ENCODE assay signal across 8 mouse cellular contexts in genomic region chr8:45885202-45885685, GRCm38 (mm10). TPM values are rescaled to one million over a fixed set of nuclear protein-coding genes. Genes with fewer than 3 reads are reported as not detected.
DNase-seq lines count a peak whose midpoint lies in the region; ATAC-seq lines count a peak whose summit lies in the region.

Gene Pdlim3 (plus strand): TSS chr8:45885461.

- peaks cover 14% of the 10 kb centered on the region for H3K4me1 ChIP-seq in embryonic facial prominence, embryonic 13.5 days
- peaks cover 35% of the 10 kb centered on the region for H3K4me1 ChIP-seq in heart, embryonic 13.5 days
- H3K4me1 ChIP-seq in midbrain, embryonic 10.5 days: peaks cover 20% of the 10 kb centered on the region

- WGBS in embryonic facial prominence, embryonic 13.5 days: under 1% methylated on average over 22 of the region's 22 CpGs
- under 1% methylated on average over 22 of the region's 22 CpGs for WGBS in heart, embryonic 13.5 days
- 2% methylated on average over 22 of the region's 22 CpGs for WGBS in midbrain, embryonic 10.5 days

- peak; percentile 32 for DNase-seq in adrenal gland, adult 2 months
- no peak for DNase-seq in adrenal gland, adult 8-10 months
- DNase-seq in kidney, postnatal 36 days: peak; percentile 29 to 50
- DNase-seq in midbrain, embryonic 10.5 days (ENCODE audit: low spot score): peak; percentile 61
- DNase-seq in urinary bladder, postnatal 10 days (ENCODE audit: low spot score): peak; percentile 46
- no peak for DNase-seq in layer of hippocampus, adult 9-11 months

- no peaks in the 10 kb centered on the region for H3K9me3 ChIP-seq in embryonic facial prominence, embryonic 13.5 days
- H3K9me3 ChIP-seq in heart, embryonic 13.5 days: no peaks in the 10 kb centered on the region
- no peaks in the 10 kb centered on the region; the same call in 1 of the 2 replicates for H3K9me3 ChIP-seq in midbrain, embryonic 10.5 days (replicated peaks)

- H3K4me2 ChIP-seq in embryonic facial prominence, embryonic 13.5 days: peak within 1 kb of the TSS; percentile 81
- peak within 1 kb of the TSS; percentile 79 for H3K4me2 ChIP-seq in heart, embryonic 13.5 days

- no peaks in the 10 kb centered on the region for H3K36me3 ChIP-seq in embryonic facial prominence, embryonic 13.5 days
- H3K36me3 ChIP-seq in heart, embryonic 13.5 days: no peaks in the 10 kb centered on the region
- H3K36me3 ChIP-seq in midbrain, embryonic 10.5 days: no peaks in the 10 kb centered on the region

- ATAC-seq in embryonic facial prominence, embryonic 13.5 days (ENCODE audit: insufficient number of reproducible peaks, insufficient read depth, low FRiP score, low TSS enrichment, low read depth): peak; percentile 67
- peak; percentile 75 for ATAC-seq in heart, embryonic 13.5 days (ENCODE audit: extremely low read depth, insufficient number of reproducible peaks, low FRiP score, low TSS enrichment)

- peaks cover 28% of the 10 kb centered on the region for H3K27me3 ChIP-seq in embryonic facial prominence, embryonic 13.5 days
- no peaks in the 10 kb centered on the region for H3K27me3 ChIP-seq in heart, embryonic 13.5 days (replicated peaks)
- peaks cover 35% of the 10 kb centered on the region for H3K27me3 ChIP-seq in midbrain, embryonic 10.5 days (ENCODE audit: low read depth, poor library complexity, severe bottlenecking)

- no peak within 1 kb of the TSS for H3K27ac ChIP-seq in embryonic facial prominence, embryonic 13.5 days
- H3K27ac ChIP-seq in heart, embryonic 13.5 days (replicated peaks): peak within 1 kb of the TSS; percentile 96
- peak within 1 kb of the TSS; percentile 61 for H3K27ac ChIP-seq in midbrain, embryonic 10.5 days (replicated peaks)

- peak within 1 kb of the TSS; percentile 42 for H3K4me3 ChIP-seq in embryonic facial prominence, embryonic 13.5 days
- H3K4me3 ChIP-seq in heart, embryonic 13.5 days: peak within 1 kb of the TSS; percentile 75
- peak within 1 kb of the TSS; percentile 61 for H3K4me3 ChIP-seq in midbrain, embryonic 10.5 days

- H3K9ac ChIP-seq in embryonic facial prominence, embryonic 13.5 days: peak within 1 kb of the TSS; percentile 58
- H3K9ac ChIP-seq in heart, embryonic 13.5 days: peak within 1 kb of the TSS; percentile 93

RNA-seq across cellular contexts. Expression of gene Pdlim3, which starts in this region (rescaled TPM):
- 1 to 10 TPM; 1.3 to 1.7 TPM for total RNA-seq in adrenal gland, adult 2 months (2021)
- polyA plus RNA-seq in adrenal gland, adult 2 months (2012; rRNA removed): 0.90 and 1.3 TPM in 2 replicates
- total RNA-seq in adrenal gland, adult 8-10 months (2022): 1 to 10 TPM; 1.3 to 2.2 (median 2.1) TPM
- polyA plus RNA-seq in embryonic facial prominence, embryonic 13.5 days (2015; fragmentation: Nextera tagmentation; extraction: Ambion mirVana): 15.9 and 18.2 TPM in 2 replicates
- polyA plus RNA-seq in heart, embryonic 13.5 days (2015; fragmentation: Nextera tagmentation; extraction: Ambion mirVana): 190 and 227 TPM in 2 replicates
- 10.6 and 31.0 TPM in 2 replicates for polyA plus RNA-seq in midbrain, embryonic 10.5 days (2016; fragmentation: Nextera tagmentation; extraction: Ambion mirVana)

Comparison
In these comparisons a context has a peak if more than half of its experiments do, and no peak if none do; other contexts are left out.
1. DNase-seq: peak in adrenal gland, adult 2 months (single experiment), kidney, postnatal 36 days (2 of 2), midbrain, embryonic 10.5 days (single experiment) and urinary bladder, postnatal 10 days (single experiment); none in adrenal gland, adult 8-10 months (single experiment) and layer of hippocampus, adult 9-11 months (single experiment).
2. Peak in every context shown above with its lines, with median percentiles within 50 percentile points of each other: H3K4me3 ChIP-seq.